Mouse (Mus musculus): ENCODE results near the gene Exoc6. TPM values are rescaled to one million over a fixed set of nuclear protein-coding genes. Genes with fewer than 3 reads are reported as not detected.

Exoc6 gene
- polyA plus RNA-seq, 1 experiment = 2.2 TPM

GRCm38 (mm10) chr19:37530601-37531000 is 19.6 kb upstream of the Exoc6 start:
- Histone ChIP-seq H3ac (ENCODE audit: control insufficient read depth, insufficient read length, low read depth) (no peak overlapping the region), H3K27me3 (ENCODE audit: control insufficient read depth, insufficient read depth, insufficient read length) (no peaks in the 10 kb centered on the region), H3K79me3 (ENCODE audit: low read depth) (no peaks in the 10 kb centered on the region), H3K4me3 (ENCODE audit: insufficient read depth, poor library complexity, severe bottlenecking) (no peak overlapping the region), H3K36me3 (ENCODE audit: control insufficient read depth, insufficient read depth) (no peaks in the 10 kb centered on the region), H3K79me2 (ENCODE audit: control insufficient read depth, insufficient read depth) (no peaks in the 10 kb centered on the region)
- TF ChIP-seq MYOD1 (IDR thresholded peaks at IDR 0.05; ENCODE audit: control insufficient read depth, insufficient read length, low read depth) (no peak), MYOG (IDR thresholded peaks at IDR 0.05; ENCODE audit: control insufficient read depth, extremely low read depth, insufficient read length) (no peak), CTCF (IDR thresholded peaks at IDR 0.05; ENCODE audit: control insufficient read depth, insufficient read depth, insufficient read length) (no peak), FOSL1 (IDR thresholded peaks at IDR 0.05; ENCODE audit: insufficient read depth, low read length, poor library complexity, severe bottlenecking) (no peak), CEBPB (IDR thresholded peaks at IDR 0.05; ENCODE audit: low read depth) (no peak), MAX (IDR thresholded peaks at IDR 0.05) (no peak), USF1 (IDR thresholded peaks at IDR 0.05; ENCODE audit: low read depth) (no peak)

- Histone ChIP-seq H3K4me3 (ENCODE audit: insufficient read depth, poor library complexity, severe bottlenecking) (no peak overlapping the region), H3K27me3 (ENCODE audit: control insufficient read depth, insufficient read depth, insufficient read length) (no peaks in the 10 kb centered on the region), H3K79me3 (ENCODE audit: low read depth) (no peaks in the 10 kb centered on the region), H3ac (ENCODE audit: control insufficient read depth, insufficient read length, low read depth) (no peak overlapping the region), H3K36me3 (ENCODE audit: control insufficient read depth, insufficient read depth) (no peaks in the 10 kb centered on the region), H3K79me2 (ENCODE audit: control insufficient read depth, insufficient read depth) (no peaks in the 10 kb centered on the region)
- TF ChIP-seq CEBPB (IDR thresholded peaks at IDR 0.05; ENCODE audit: low read depth) (no peak), USF1 (IDR thresholded peaks at IDR 0.05; ENCODE audit: low read depth) (no peak), MYOG (IDR thresholded peaks at IDR 0.05; ENCODE audit: control insufficient read depth, extremely low read depth, insufficient read length) (no peak), CTCF (IDR thresholded peaks at IDR 0.05; ENCODE audit: control insufficient read depth, insufficient read depth, insufficient read length) (no peak), MAX (IDR thresholded peaks at IDR 0.05) (no peak), MYOD1 (IDR thresholded peaks at IDR 0.05; ENCODE audit: control insufficient read depth, insufficient read length, low read depth) (no peak), FOSL1 (IDR thresholded peaks at IDR 0.05; ENCODE audit: insufficient read depth, low read length, poor library complexity, severe bottlenecking) (no peak)
These were observed 18.9 kb upstream of the Exoc6 start for GRCm38 (mm10) chr19:37531200-37531845.

- Histone ChIP-seq H3ac (ENCODE audit: control insufficient read depth, insufficient read length, low read depth) (no peak overlapping the region), H3K79me2 (ENCODE audit: control insufficient read depth, insufficient read depth) (no peaks in the 10 kb centered on the region), H3K27me3 (ENCODE audit: control insufficient read depth, insufficient read depth, insufficient read length) (no peaks in the 10 kb centered on the region), H3K79me3 (ENCODE audit: low read depth) (no peaks in the 10 kb centered on the region), H3K4me3 (ENCODE audit: insufficient read depth, poor library complexity, severe bottlenecking) (no peak overlapping the region), H3K36me3 (ENCODE audit: control insufficient read depth, insufficient read depth) (no peaks in the 10 kb centered on the region)
- TF ChIP-seq CTCF (IDR thresholded peaks at IDR 0.05; ENCODE audit: control insufficient read depth, insufficient read depth, insufficient read length) (no peak), FOSL1 (IDR thresholded peaks at IDR 0.05; ENCODE audit: insufficient read depth, low read length, poor library complexity, severe bottlenecking) (no peak), CEBPB (IDR thresholded peaks at IDR 0.05; ENCODE audit: low read depth) (no peak), MYOD1 (IDR thresholded peaks at IDR 0.05; ENCODE audit: control insufficient read depth, insufficient read length, low read depth) (no peak), MYOG (IDR thresholded peaks at IDR 0.05; ENCODE audit: control insufficient read depth, extremely low read depth, insufficient read length) (no peak), MAX (IDR thresholded peaks at IDR 0.05) (no peak), USF1 (IDR thresholded peaks at IDR 0.05; ENCODE audit: low read depth) (no peak)
These were observed 17.0 kb upstream of the Exoc6 start for GRCm38 (mm10) chr19:37533196-37533595.

- Histone ChIP-seq H3K79me3 (ENCODE audit: low read depth) (no peaks in the 10 kb centered on the region), H3ac (ENCODE audit: control insufficient read depth, insufficient read length, low read depth) (no peak overlapping the region), H3K79me2 (ENCODE audit: control insufficient read depth, insufficient read depth) (no peaks in the 10 kb centered on the region), H3K4me3 (ENCODE audit: insufficient read depth, poor library complexity, severe bottlenecking) (no peak overlapping the region), H3K27me3 (ENCODE audit: control insufficient read depth, insufficient read depth, insufficient read length) (no peaks in the 10 kb centered on the region), H3K36me3 (ENCODE audit: control insufficient read depth, insufficient read depth) (no peaks in the 10 kb centered on the region)
- TF ChIP-seq MAX (IDR thresholded peaks at IDR 0.05) (no peak), FOSL1 (IDR thresholded peaks at IDR 0.05; ENCODE audit: insufficient read depth, low read length, poor library complexity, severe bottlenecking) (no peak), CTCF (IDR thresholded peaks at IDR 0.05; ENCODE audit: control insufficient read depth, insufficient read depth, insufficient read length) (no peak), MYOD1 (IDR thresholded peaks at IDR 0.05; ENCODE audit: control insufficient read depth, insufficient read length, low read depth) (no peak), MYOG (IDR thresholded peaks at IDR 0.05; ENCODE audit: control insufficient read depth, extremely low read depth, insufficient read length) (no peak), CEBPB (IDR thresholded peaks at IDR 0.05; ENCODE audit: low read depth) (no peak), USF1 (IDR thresholded peaks at IDR 0.05; ENCODE audit: low read depth) (no peak)
These were observed 15.4 kb upstream of the Exoc6 start for GRCm38 (mm10) chr19:37534737-37535365.

- Histone ChIP-seq H3K4me3 (ENCODE audit: insufficient read depth, poor library complexity, severe bottlenecking) (no peak overlapping the region), H3ac (ENCODE audit: control insufficient read depth, insufficient read length, low read depth) (no peak overlapping the region), H3K79me2 (ENCODE audit: control insufficient read depth, insufficient read depth) (no peaks in the 10 kb centered on the region), H3K27me3 (ENCODE audit: control insufficient read depth, insufficient read depth, insufficient read length) (no peaks in the 10 kb centered on the region), H3K79me3 (ENCODE audit: low read depth) (no peaks in the 10 kb centered on the region), H3K36me3 (ENCODE audit: control insufficient read depth, insufficient read depth) (no peaks in the 10 kb centered on the region)
- no peak for TF ChIP-seq CTCF (IDR thresholded peaks at IDR 0.05; ENCODE audit: control insufficient read depth, insufficient read depth, insufficient read length)
- TF ChIP-seq CEBPB (IDR thresholded peaks at IDR 0.05; ENCODE audit: low read depth) = no peak
- TF ChIP-seq FOSL1 (IDR thresholded peaks at IDR 0.05; ENCODE audit: insufficient read depth, low read length, poor library complexity, severe bottlenecking) = no peak
- no peak for TF ChIP-seq MAX (IDR thresholded peaks at IDR 0.05)
- TF ChIP-seq MYOD1 (IDR thresholded peaks at IDR 0.05; ENCODE audit: control insufficient read depth, insufficient read length, low read depth) = no peak
- TF ChIP-seq MYOG (IDR thresholded peaks at IDR 0.05; ENCODE audit: control insufficient read depth, extremely low read depth, insufficient read length) = no peak
- no peak for TF ChIP-seq USF1 (IDR thresholded peaks at IDR 0.05; ENCODE audit: low read depth)
These were observed 13.8 kb upstream of the Exoc6 start for GRCm38 (mm10) chr19:37536426-37536825.
